Mouse (Mus musculus) MEL-GATA-1-ER (cell line): ENCODE data around the gene Smap2.

Experiments
- DNase-seq: peaks from one replicate; pipeline ENCODE4 v3.0.0-alpha.2; 2012; ENCODE audit warnings: low read depth; ENCODE audit errors: extremely low read depth

Smap2 gene

GRCm38 (mm10) chr4:120978221-120978620, 38.8 kb downstream of the Smap2 start:
- no peak for DNase-seq

- no peak for DNase-seq
Measured at GRCm38 (mm10) chr4:120975428-120975734, 41.7 kb downstream of the Smap2 start.

GRCm38 (mm10) chr4:120974711-120975427, 42.2 kb downstream of the Smap2 start:
- DNase-seq: no peak

GRCm38 (mm10) chr4:120971842-120972241, 45.2 kb downstream of the Smap2 start:
- no peak for DNase-seq

GRCm38 (mm10) chr4:120969382-120970146, 47.5 kb downstream of the Smap2 start:
- no peak for DNase-seq

GRCm38 (mm10) chr4:120968486-120968885, 48.6 kb downstream of the Smap2 start:
- no peak for DNase-seq

- DNase-seq: no peak
Measured at GRCm38 (mm10) chr4:120955586-120955985, 61.5 kb downstream of the Smap2 start.

GRCm38 (mm10) chr4:120953667-120954066, 63.4 kb downstream of the Smap2 start:
- no peak for DNase-seq

GRCm38 (mm10) chr4:120953038-120953437, 64.0 kb downstream of the Smap2 start:
- peak; percentile 59 for DNase-seq

GRCm38 (mm10) chr4:120952163-120952562, 64.9 kb downstream of the Smap2 start:
- DNase-seq: peak; percentile 86

- peak; percentile 54 for DNase-seq
Measured at GRCm38 (mm10) chr4:120951428-120951973, 65.5 kb downstream of the Smap2 start, which contains the start of gene Zfp69. Gene Zfp69 (minus strand): TSS chr4:120951699.

GRCm38 (mm10) chr4:120950763-120951427, 66.2 kb downstream of the Smap2 start:
- no peak for DNase-seq

GRCm38 (mm10) chr4:120948938-120949337, 68.1 kb downstream of the Smap2 start:
- DNase-seq: no peak

GRCm38 (mm10) chr4:120935006-120935405, 82.0 kb downstream of the Smap2 start:
- no peak for DNase-seq

GRCm38 (mm10) chr4:120930736-120931135, 86.3 kb downstream of the Smap2 start:
- DNase-seq: no peak

GRCm38 (mm10) chr4:120928686-120929085, 88.4 kb downstream of the Smap2 start:
- DNase-seq: no peak

GRCm38 (mm10) chr4:120925386-120925785, 91.7 kb downstream of the Smap2 start:
- DNase-seq: peak; percentile 59

- peak; percentile 86 for DNase-seq
Measured at GRCm38 (mm10) chr4:120924554-120925299, 92.3 kb downstream of the Smap2 start, which contains the start of gene Exo5. Gene Exo5 (minus strand): TSS chr4:120925017.

- DNase-seq: no peak
Measured at GRCm38 (mm10) chr4:120921461-120921860, 95.6 kb downstream of the Smap2 start.
